ENCODE assay signal across 16 mouse cellular contexts in the genomic region with DNA sequence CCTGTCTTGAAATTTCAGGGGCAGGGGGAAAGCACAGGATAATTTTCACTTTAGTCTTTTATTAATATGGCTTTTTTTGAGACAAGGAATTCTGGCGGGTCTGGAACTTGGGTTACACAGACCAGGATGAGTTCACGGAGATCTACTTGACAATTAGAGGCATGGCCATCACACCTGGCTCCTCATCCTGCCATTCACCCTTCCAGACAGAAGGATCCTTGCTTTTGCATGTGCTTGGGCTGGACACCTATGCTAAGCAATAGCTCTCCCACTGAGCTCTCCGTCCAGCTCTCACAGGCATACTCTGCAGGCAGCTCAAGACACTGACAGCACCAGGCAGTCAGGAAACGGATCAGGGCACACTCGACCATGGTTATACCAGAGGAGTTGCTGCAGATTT.
"Had no signal": no experiment of that assay in that cellular context is flagged by ENCODE, and none has a peak within 500 bp of the region (broad histone marks: within the 10 kb centered on the region; RNA-seq: fewer than 3 reads in every experiment).

No protein-coding gene starts in this region.

- H3K9me3 ChIP-seq: neural tube, embryonic 13.5 days; neural tube, embryonic 15.5 days; stomach, embryonic 15.5 days had no signal

- H3K9ac ChIP-seq: neural tube, embryonic 13.5 days; neural tube, embryonic 15.5 days; stomach, embryonic 15.5 days had no signal

- H3K27me3 ChIP-seq: neural tube, embryonic 13.5 days; neural tube, embryonic 15.5 days; stomach, embryonic 15.5 days had no signal

- H3K27ac ChIP-seq: neural tube, embryonic 13.5 days; neural tube, embryonic 15.5 days; stomach, embryonic 15.5 days; stomach, postnatal 0 days had no signal

- DNase-seq: retina, postnatal 1 day; right cerebral cortex, adult 18-20 months; right cerebral cortex, postnatal 14 days; right cerebral cortex, postnatal 25 days; right cerebral cortex, postnatal 4 days; spleen, adult 18-20 months; thymus, adult 18-20 months; thymus, adult 2 months; thymus, postnatal 14 days; thymus, postnatal 25 days; thymus, postnatal 36 days; thymus, postnatal 4 days had no signal

- H3K4me3 ChIP-seq: neural tube, embryonic 13.5 days; neural tube, embryonic 15.5 days; stomach, embryonic 15.5 days had no signal

- H3K4me2 ChIP-seq: neural tube, embryonic 13.5 days; neural tube, embryonic 15.5 days; stomach, embryonic 15.5 days had no signal

- H3K4me1 ChIP-seq: neural tube, embryonic 13.5 days; neural tube, embryonic 15.5 days; stomach, embryonic 15.5 days had no signal
